Mouse (Mus musculus) E14TG2a.4 (cell line): ENCODE data around the gene 1700030J22Rik.

Experiments
- CTCF ChIP-seq: conservative IDR thresholded peaks from 2 replicates; pipeline ENCODE4 v1.5.1; 2014; ENCODE audit warnings: low read length
- NANOG ChIP-seq: IDR thresholded peaks from 2 replicates; pipeline ENCODE4 v1.6.1; 2014; ENCODE audit warnings: borderline replicate concordance, low read length, mixed read lengths
- POU5F1 ChIP-seq: IDR thresholded peaks from 2 replicates; pipeline ENCODE4 v1.6.1; 2014; ENCODE audit warnings: low read length, borderline replicate concordance

- TF ChIP-seq CTCF, result no peak
- no peak for TF ChIP-seq POU5F1
- no peak for TF ChIP-seq NANOG
Measured at GRCm38 (mm10) chr8:116943555-116944384, 35.0 kb downstream of the 1700030J22Rik start.
